Mouse (Mus musculus): ENCODE measurements at regions not wholly inside any gene's neighbourhood (a gene's known extent, or its start where the extent isn't known, plus 50 kb on each side); places are given as distances from the start of the nearest gene placed in this dataset.
"Not testable (repeated sequence)": the region's sequence is repeated elsewhere in the genome, so short reads cannot be mapped to it uniquely, and the experiment has no call there.

DNA sequence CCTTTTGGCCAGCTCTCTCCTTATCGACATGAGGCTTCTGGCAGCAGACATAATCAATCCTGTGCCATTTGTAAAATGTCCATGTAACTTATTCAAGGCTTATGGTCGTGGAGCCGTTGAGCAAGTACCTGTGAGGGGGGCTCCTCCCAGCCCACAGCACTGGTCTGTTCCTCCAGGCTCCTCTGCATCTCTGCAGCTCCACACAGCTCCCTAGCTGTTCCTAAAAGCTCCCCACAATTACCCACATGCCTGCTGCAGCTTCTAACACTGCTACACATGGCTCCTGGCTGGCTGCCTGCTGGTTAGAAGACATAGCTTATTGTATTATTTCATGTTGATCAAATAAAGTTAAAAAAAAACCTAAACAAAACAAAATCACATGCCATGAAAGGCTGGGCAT lies 77.9 kb downstream of the Tcp10c start:
- not testable (repeated sequence) for ATAC-seq (ENCODE audit: low read depth); H3K9ac ChIP-seq (ENCODE audit: low read depth, low read length); H3K27ac ChIP-seq (ENCODE audit: low read length); H3K36me3 ChIP-seq (ENCODE audit: control insufficient read depth, insufficient read depth); H3K4me3 ChIP-seq (ENCODE audit: low read depth, low read length); H3K4me2 ChIP-seq (ENCODE audit: low read depth, low read length); H3K9me3 ChIP-seq (replicated peaks; ENCODE audit: control insufficient read depth, low read length); H3K27me3 ChIP-seq (ENCODE audit: control insufficient read depth, insufficient read depth, low read depth, low read length); H3K4me1 ChIP-seq (ENCODE audit: control insufficient read depth, low read depth, low read length)
- 54% methylated on average over 3 of the region's 3 CpGs for WGBS (ENCODE audit: insufficient replicate concordance)

DNA sequence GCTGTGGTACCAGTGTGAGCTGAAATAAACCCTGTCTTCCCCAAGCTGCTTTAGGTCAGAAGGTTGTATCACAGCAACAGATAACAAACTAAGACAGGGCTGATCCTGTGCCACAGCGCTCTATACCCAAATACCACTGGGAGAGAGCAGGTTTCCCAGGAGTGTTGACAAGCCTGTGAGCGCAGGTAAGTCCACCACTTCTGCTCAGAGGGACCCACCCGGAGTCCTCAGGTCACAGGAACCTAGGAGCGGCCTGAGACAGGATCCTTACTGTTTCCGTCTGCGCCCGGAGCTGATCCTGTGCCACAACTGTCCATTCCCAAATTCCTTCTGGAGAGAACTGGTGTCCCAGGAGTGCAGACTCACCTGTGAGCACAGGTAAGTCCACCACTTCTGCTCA lies 79.8 kb downstream of the Tcp10c start:
- H3K4me2 ChIP-seq (ENCODE audit: low read depth, low read length) = not testable (repeated sequence)
- 74% methylated on average over 7 of the region's 7 CpGs for WGBS (ENCODE audit: insufficient replicate concordance)

DNA sequence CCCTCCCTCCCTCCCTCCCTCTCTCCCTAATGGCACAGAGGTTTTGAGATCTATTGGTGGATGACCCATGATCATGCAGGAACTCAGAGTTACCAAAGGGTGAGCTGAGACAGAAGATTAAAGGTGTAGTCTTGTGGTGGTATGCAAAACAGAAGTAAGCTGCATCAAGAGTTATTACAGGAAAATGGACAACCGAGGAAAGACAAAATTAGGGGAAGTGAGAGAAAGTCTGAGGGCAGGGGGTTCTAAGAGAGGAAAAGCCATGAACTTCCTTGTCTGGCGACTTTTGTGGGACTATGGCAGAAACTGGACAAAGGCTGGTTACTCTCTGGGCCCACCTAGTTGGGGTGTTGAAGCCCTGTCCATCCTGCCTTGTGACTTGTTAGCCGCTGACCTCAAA lies 84.4 kb downstream of the Tcp10c start:
- not testable (repeated sequence) for H3K36me3 ChIP-seq (ENCODE audit: control insufficient read depth, insufficient read depth); H3K4me1 ChIP-seq (ENCODE audit: control insufficient read depth, low read depth, low read length); H3K4me2 ChIP-seq (ENCODE audit: low read depth, low read length); ATAC-seq (ENCODE audit: low read depth); H3K9me3 ChIP-seq (replicated peaks; ENCODE audit: control insufficient read depth, low read length); H3K27me3 ChIP-seq (ENCODE audit: control insufficient read depth, insufficient read depth, low read depth, low read length); H3K27ac ChIP-seq (ENCODE audit: low read length); H3K4me3 ChIP-seq (ENCODE audit: low read depth, low read length); H3K9ac ChIP-seq (ENCODE audit: low read depth, low read length)
- 43% methylated on average over 1 of the region's 3 CpGs for WGBS (ENCODE audit: insufficient replicate concordance)

More for the DNA sequence above, 79.8 kb downstream of the Tcp10c start:
- not testable (repeated sequence) for H3K4me3 ChIP-seq (ENCODE audit: low read depth, low read length); H3K27ac ChIP-seq (ENCODE audit: low read length); H3K9ac ChIP-seq (ENCODE audit: low read depth, low read length); H3K4me1 ChIP-seq (ENCODE audit: control insufficient read depth, low read depth, low read length); H3K36me3 ChIP-seq (ENCODE audit: control insufficient read depth, insufficient read depth); ATAC-seq (ENCODE audit: low read depth); H3K9me3 ChIP-seq (replicated peaks; ENCODE audit: control insufficient read depth, low read length); H3K27me3 ChIP-seq (ENCODE audit: control insufficient read depth, insufficient read depth, low read depth, low read length)

DNA sequence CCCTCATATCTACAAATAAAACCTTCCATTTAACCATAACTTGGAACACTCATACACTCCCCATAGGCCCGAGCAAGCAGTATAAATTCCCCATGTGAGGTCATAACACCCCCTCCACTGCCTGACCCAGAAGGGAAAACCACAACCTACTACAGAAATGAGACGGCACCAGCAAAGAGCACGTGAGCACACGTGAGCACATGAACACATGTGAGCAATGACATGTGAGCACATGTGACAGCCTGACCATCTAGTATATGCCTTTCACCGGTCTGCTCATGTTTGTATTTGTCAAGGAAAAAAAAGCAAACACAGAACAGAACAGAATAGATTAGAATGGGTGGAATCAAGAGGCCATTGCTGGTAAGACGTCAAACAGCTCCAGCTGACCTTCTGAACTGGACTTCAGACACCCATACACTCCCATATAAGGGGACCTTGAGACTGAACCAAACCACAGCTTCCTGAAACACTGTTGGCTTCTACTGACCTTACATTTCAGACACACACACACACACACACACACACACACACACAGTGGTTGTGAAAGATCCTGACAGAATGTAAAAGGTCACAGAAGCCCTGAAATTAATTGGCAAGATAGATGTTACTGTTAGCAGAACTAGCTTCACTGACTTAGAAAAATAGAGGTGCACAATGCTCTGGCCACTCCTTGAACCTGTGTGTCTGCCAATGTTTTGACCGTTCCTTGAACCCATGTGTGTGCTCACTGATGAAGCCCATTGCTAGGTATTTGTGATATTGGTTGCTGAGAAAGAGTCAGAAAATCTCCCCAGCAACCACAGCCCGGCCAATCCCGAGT lies 86.5 kb downstream of the Tcp10c start:
- not testable (repeated sequence) for H3K27ac ChIP-seq (ENCODE audit: low read length); H3K27me3 ChIP-seq (ENCODE audit: control insufficient read depth, insufficient read depth, low read depth, low read length); ATAC-seq (ENCODE audit: low read depth); H3K9ac ChIP-seq (ENCODE audit: low read depth, low read length); H3K4me3 ChIP-seq (ENCODE audit: low read depth, low read length); H3K4me2 ChIP-seq (ENCODE audit: low read depth, low read length); H3K36me3 ChIP-seq (ENCODE audit: control insufficient read depth, insufficient read depth); H3K4me1 ChIP-seq (ENCODE audit: control insufficient read depth, low read depth, low read length); H3K9me3 ChIP-seq (replicated peaks; ENCODE audit: control insufficient read depth, low read length)
- WGBS (ENCODE audit: insufficient replicate concordance) = 53% methylated on average over 9 of the region's 9 CpGs

DNA sequence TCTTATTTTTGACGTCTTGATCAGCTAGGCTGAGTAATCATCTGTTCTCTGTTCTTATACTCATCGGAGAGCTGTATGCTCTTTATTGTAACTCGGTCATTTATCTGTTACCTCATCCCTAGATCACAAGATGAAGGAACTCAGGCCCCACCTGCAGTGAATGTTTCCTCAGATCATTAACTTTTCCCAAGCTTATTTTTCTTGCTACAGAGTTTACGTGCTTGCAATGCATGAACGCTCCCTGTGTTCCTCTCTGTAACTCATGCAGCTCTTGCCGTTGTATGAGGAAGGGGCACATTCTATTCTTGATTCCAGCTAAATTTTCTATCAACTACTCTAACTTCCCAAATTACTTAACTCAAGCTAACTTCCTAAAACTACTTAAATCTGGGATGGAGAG lies 87.9 kb downstream of the Tcp10c start:
- ATAC-seq (ENCODE audit: low read depth); H3K4me1 ChIP-seq (ENCODE audit: control insufficient read depth, low read depth, low read length); H3K27ac ChIP-seq (ENCODE audit: low read length); H3K27me3 ChIP-seq (ENCODE audit: control insufficient read depth, insufficient read depth, low read depth, low read length); H3K4me3 ChIP-seq (ENCODE audit: low read depth, low read length); H3K9ac ChIP-seq (ENCODE audit: low read depth, low read length); H3K36me3 ChIP-seq (ENCODE audit: control insufficient read depth, insufficient read depth); H3K9me3 ChIP-seq (replicated peaks; ENCODE audit: control insufficient read depth, low read length); H3K4me2 ChIP-seq (ENCODE audit: low read depth, low read length): not testable (repeated sequence)
- WGBS (ENCODE audit: insufficient replicate concordance) = 77% methylated on average over 5 of the region's 6 CpGs

DNA sequence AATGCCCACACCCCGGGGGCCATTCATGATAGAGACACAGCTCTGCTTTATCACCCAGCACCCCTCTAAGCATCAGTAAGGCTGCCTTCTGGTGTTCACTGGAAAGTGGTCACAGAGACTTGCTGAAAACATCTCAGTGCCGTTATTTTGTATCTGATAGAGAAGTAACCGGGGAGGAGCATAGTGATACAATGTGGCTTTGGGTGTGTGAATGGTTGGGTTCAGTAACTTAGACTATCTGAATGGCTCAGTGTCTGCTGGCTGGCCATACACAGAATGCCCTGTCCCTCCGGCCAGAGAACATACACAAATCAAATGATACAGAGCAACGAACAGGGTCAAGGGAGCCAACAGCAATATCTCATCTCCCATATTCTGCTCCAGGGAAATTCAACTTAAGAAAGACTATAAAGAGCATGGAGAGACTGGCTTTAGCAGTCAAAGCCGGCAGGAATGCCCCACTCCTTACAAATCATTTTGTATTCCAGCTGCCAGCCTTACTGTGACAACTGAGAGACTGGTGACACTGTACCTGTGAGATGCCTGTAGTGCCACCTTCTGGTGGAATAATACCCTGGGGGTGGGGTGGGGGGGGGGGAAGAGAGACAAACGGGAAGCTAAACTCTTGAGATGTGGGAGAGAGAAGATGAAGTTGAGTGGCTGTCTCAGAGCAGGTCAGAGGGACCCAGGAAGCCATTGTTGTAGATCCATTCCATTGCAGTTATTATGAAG lies 102.7 kb downstream of the Tcp10c start:
- ATAC-seq (ENCODE audit: low read depth) = not testable (repeated sequence)

DNA sequence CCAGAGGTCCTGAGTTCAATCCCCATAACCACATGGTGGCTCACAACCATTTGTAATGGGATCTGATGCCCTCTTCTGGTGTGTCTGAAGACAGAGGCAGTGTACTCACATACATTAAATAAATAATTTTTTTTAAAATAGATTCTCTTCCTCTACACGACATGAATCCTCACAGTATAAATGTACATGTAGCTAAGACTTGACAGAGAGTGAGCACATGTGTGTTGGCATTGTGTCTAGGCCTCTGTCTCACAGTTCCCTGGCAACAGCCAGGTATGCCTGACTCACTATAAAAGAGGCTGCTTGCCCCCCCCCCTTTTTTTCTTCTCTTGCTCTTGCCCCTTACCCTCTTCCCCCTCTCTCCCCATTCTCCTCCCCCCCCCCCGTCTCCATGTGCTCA lies 103.6 kb downstream of the Tcp10c start:
- not testable (repeated sequence) for H3K4me1 ChIP-seq (ENCODE audit: control insufficient read depth, low read depth, low read length); H3K36me3 ChIP-seq (ENCODE audit: control insufficient read depth, insufficient read depth); H3K9me3 ChIP-seq (replicated peaks; ENCODE audit: control insufficient read depth, low read length); H3K4me3 ChIP-seq (ENCODE audit: low read depth, low read length); H3K4me2 ChIP-seq (ENCODE audit: low read depth, low read length); ATAC-seq (ENCODE audit: low read depth); H3K27ac ChIP-seq (ENCODE audit: low read length); H3K9ac ChIP-seq (ENCODE audit: low read depth, low read length); H3K27me3 ChIP-seq (ENCODE audit: control insufficient read depth, insufficient read depth, low read depth, low read length)
- WGBS (ENCODE audit: insufficient replicate concordance) = 64% methylated on average over 2 of the region's 2 CpGs

More for the DNA sequence above, 102.7 kb downstream of the Tcp10c start:
- H3K4me2 ChIP-seq (ENCODE audit: low read depth, low read length); H3K36me3 ChIP-seq (ENCODE audit: control insufficient read depth, insufficient read depth); H3K9ac ChIP-seq (ENCODE audit: low read depth, low read length); H3K9me3 ChIP-seq (replicated peaks; ENCODE audit: control insufficient read depth, low read length); H3K27me3 ChIP-seq (ENCODE audit: control insufficient read depth, insufficient read depth, low read depth, low read length); H3K27ac ChIP-seq (ENCODE audit: low read length); H3K4me3 ChIP-seq (ENCODE audit: low read depth, low read length); H3K4me1 ChIP-seq (ENCODE audit: control insufficient read depth, low read depth, low read length): not testable (repeated sequence)
- WGBS (ENCODE audit: insufficient replicate concordance) = 55% methylated on average over 6 of the region's 7 CpGs

DNA sequence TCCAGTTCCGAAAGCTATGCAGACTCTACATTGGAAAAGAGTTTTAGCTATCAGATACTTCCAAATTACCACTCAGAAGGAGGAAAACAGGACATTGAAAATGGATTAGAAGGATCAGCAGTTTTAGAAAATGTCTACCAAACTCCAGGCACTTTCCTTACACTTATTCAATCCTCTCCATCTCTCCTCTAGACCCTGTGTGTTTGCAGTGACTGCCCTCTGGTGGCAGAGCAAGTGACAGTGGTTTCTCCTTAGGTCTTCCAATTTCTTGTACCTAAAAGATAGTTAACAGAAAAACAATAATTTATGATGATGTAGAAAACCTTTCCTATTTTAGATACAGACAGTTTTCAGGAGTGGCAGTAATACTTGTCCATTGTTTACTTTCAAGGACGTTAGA lies 104.4 kb downstream of the Tcp10c start:
- WGBS (ENCODE audit: insufficient replicate concordance) = no CpG with 5 or more reads among the region's 2 CpGs
- ATAC-seq (ENCODE audit: low read depth) = not testable (repeated sequence)

DNA sequence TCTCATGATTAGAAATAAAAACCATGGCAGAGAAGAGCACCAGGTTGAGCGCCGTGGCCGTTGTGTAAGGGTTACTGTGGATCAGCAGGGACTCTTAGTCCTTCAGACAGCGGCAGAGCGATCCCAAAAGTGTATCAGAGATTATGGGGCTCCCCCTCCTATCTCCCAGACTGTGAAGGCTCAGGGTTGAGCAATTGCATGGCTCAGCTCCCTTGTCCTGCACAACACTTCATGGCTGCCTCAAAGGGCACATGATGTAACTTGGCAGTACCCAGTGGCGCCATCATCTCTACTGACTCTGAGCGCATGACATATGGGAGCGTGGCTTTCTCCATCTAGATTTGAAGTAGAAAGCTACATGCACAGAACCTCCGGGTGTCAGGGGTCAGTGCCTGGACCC lies 108.3 kb downstream of the Tcp10c start:
- H3K4me1 ChIP-seq (ENCODE audit: control insufficient read depth, low read depth, low read length); H3K9me3 ChIP-seq (replicated peaks; ENCODE audit: control insufficient read depth, low read length); H3K4me3 ChIP-seq (ENCODE audit: low read depth, low read length); H3K27me3 ChIP-seq (ENCODE audit: control insufficient read depth, insufficient read depth, low read depth, low read length); ATAC-seq (ENCODE audit: low read depth); H3K36me3 ChIP-seq (ENCODE audit: control insufficient read depth, insufficient read depth); H3K4me2 ChIP-seq (ENCODE audit: low read depth, low read length); H3K9ac ChIP-seq (ENCODE audit: low read depth, low read length); H3K27ac ChIP-seq (ENCODE audit: low read length): not testable (repeated sequence)
- 82% methylated on average over 2 of the region's 9 CpGs for WGBS (ENCODE audit: insufficient replicate concordance)

More for the DNA sequence above, 104.4 kb downstream of the Tcp10c start:
- not testable (repeated sequence) for H3K4me1 ChIP-seq (ENCODE audit: control insufficient read depth, low read depth, low read length); H3K9ac ChIP-seq (ENCODE audit: low read depth, low read length); H3K27ac ChIP-seq (ENCODE audit: low read length); H3K4me2 ChIP-seq (ENCODE audit: low read depth, low read length); H3K9me3 ChIP-seq (replicated peaks; ENCODE audit: control insufficient read depth, low read length); H3K27me3 ChIP-seq (ENCODE audit: control insufficient read depth, insufficient read depth, low read depth, low read length); H3K36me3 ChIP-seq (ENCODE audit: control insufficient read depth, insufficient read depth); H3K4me3 ChIP-seq (ENCODE audit: low read depth, low read length)

Data from liver, embryonic 16.5 days (tissue).